Mouse (Mus musculus) midbrain, embryonic 13.5 days (tissue): ENCODE data around the gene Tmem38b. TPM values are rescaled to one million over a fixed set of nuclear protein-coding genes. Genes with fewer than 3 reads are reported as not detected.

Source experiments
- ATAC-seq: fragments of 200-750 bp; cut with Nextera tagmentation; 2 replicates; pipeline ENCODE4 v1.8.0; 2017; ENCODE audit warnings: mild to moderate bottlenecking, moderate TSS enrichment, moderate library complexity
- H3K27ac ChIP-seq: fragments of 300-500 bp; sonication (generic); 2 replicates; pipeline ENCODE4 v1.5.1; 2015; ENCODE audit warnings: inconsistent platforms, mild to moderate bottlenecking, moderate library complexity
- H3K27me3 ChIP-seq: fragments of 300-500 bp; sonication (generic); 2 replicates; pipeline ENCODE4 v1.6.1; 2015; ENCODE audit warnings: mild to moderate bottlenecking, inconsistent platforms
- H3K36me3 ChIP-seq: fragments of 300-500 bp; sonication (generic); 2 replicates; pipeline ENCODE4 v1.6.1; 2015; ENCODE audit warnings: mild to moderate bottlenecking, inconsistent platforms
- H3K4me1 ChIP-seq: fragments of 300-500 bp; sonication (generic); replicated peaks from 2 replicates; pipeline ENCODE4 v1.6.1; 2015; ENCODE audit warnings: inconsistent platforms
- H3K4me2 ChIP-seq: fragments of 300-500 bp; sonication (generic); replicated peaks from 2 replicates; pipeline ENCODE4 v1.6.1; 2015; ENCODE audit warnings: moderate library complexity, mild to moderate bottlenecking, inconsistent platforms
- H3K4me3 ChIP-seq: fragments of 300-500 bp; sonication (generic); replicated peaks from 2 replicates; pipeline ENCODE4 v1.5.1; 2015; ENCODE audit warnings: mild to moderate bottlenecking, inconsistent platforms
- H3K9ac ChIP-seq: fragments of 300-500 bp; sonication (generic); replicated peaks from 2 replicates; pipeline ENCODE4 v1.6.1; 2015; ENCODE audit warnings: mild to moderate bottlenecking, inconsistent platforms
- H3K9me3 ChIP-seq: fragments of 300-500 bp; sonication (generic); 2 replicates; pipeline ENCODE4 v1.6.1; 2016; ENCODE audit warnings: mild to moderate bottlenecking, inconsistent platforms
- WGBS: fragments of 180-500 bp; shearing (Covaris S2); methylation state at CpG from one replicate; pipeline ENCODE4 v1.1.7; 2015; 5-methylcytosine and 5-hydroxymethylcytosine counted together
- polyA plus RNA-seq: library from polyadenylated mRNA; unstranded; fragments of >200 nt; fragmentation: Nextera tagmentation; extraction: Ambion mirVana; gene quantifications from 2 replicates; pipeline ENCODE4 v1.2.1, GENCODE M21; 2015

The Tmem38b gene
- polyA plus RNA-seq, 1 experiment from 2014 or later = 11.1 TPM

DNA sequence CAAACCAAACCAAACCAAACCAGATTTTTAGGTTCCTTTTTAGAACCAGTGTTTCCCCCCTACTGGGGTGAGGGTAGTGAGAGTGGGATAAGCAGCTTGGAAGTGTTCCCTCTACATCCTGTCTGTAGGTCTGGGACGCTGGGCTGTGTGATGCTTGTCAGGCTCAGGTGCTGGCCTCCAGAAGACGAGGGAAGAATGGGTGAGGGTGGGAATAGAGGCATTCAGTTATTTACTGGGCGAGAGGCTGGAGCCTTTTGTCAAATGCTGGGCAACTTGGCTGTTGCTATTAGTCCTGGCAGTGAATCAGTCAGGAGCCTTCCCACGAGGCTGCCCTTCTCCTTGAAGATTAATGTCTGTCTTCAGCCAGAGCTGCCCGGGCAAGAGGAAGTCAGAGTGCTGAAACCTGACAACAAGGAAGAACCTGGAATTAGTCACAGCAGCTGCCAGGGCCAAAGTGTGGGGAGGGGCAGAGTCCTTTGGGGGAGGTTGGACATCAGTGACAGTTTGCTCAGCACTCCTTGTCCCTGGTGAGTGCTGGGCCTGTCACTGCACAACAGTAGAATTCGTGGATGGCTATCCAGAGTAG, 74.6 kb downstream of the Tmem38b start:
- 0 out of 2 replicates have a peak, but pooled peaks cover 3% of the 10 kb centered on the region for H3K4me1 ChIP-seq
- no peak for ATAC-seq
- H3K9me3 ChIP-seq = no peaks in the 10 kb centered on the region
- no peak overlapping the region for H3K4me3 ChIP-seq
- H3K4me2 ChIP-seq = no peak overlapping the region
- 61% methylated on average over 6 of the region's 6 CpGs for WGBS
- no peak overlapping the region for H3K9ac ChIP-seq
- no peak overlapping the region for H3K27ac ChIP-seq
- no peaks in the 10 kb centered on the region for H3K27me3 ChIP-seq
- H3K36me3 ChIP-seq = no peaks in the 10 kb centered on the region

DNA sequence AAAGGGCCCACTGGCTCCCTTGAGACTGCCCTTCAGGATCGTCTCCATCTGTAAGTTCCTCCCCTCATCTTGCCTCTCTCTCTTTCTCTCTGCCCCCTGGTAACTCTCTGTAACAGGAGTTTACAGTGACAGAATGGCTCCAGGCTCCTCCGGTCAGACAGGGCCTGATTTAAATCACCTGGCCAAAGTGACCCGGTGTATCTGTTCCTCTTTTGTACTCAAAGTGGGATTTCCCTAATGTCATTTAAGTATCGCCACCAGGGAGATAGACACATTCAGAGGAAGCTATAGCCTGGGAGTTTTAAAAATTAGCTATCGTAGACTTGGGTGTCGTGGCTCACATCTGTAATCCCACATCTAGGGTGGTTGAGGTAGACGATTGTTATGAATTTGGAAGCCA, 78.5 kb downstream of the Tmem38b start:
- Histone ChIP-seq H3K27me3 (no peaks in the 10 kb centered on the region), H3K9me3 (no peaks in the 10 kb centered on the region), H3K9ac (no peak overlapping the region), H3K4me1 (0 out of 2 replicates have a peak, but pooled peaks cover under 1% of the 10 kb centered on the region), H3K4me3 (no peak overlapping the region), H3K4me2 (no peak overlapping the region), H3K36me3 (no peaks in the 10 kb centered on the region), H3K27ac (no peak overlapping the region)
- no peak for ATAC-seq
- WGBS = 86% methylated on average over 7 of the region's 7 CpGs

DNA sequence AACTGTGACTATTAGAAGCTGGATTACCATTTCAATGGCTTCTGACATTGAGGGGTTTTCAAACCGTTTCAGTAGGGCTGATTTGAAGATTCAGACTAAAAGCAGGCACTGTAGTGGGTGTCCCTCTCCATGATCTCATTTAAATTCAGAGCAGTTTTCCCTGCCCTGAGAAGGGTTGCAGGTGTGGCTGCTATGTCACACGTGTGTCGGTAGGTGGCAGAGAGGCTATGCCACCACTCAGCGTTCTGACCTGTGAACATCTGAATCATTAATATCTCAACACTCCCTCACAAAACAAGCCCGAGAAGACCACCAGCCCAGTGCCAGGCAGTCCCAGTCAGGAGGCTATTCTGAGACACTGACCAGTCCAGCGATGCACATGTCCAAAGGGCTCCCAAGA, 79.7 kb downstream of the Tmem38b start:
- Histone ChIP-seq H3K27ac (no peak overlapping the region), H3K9me3 (no peaks in the 10 kb centered on the region), H3K9ac (no peak overlapping the region), H3K36me3 (no peaks in the 10 kb centered on the region), H3K4me1 (no peaks in the 10 kb centered on the region), H3K4me2 (no peak overlapping the region), H3K27me3 (no peaks in the 10 kb centered on the region), H3K4me3 (no peak overlapping the region)
- 39% methylated on average over 6 of the region's 6 CpGs for WGBS
- ATAC-seq = no peak

DNA sequence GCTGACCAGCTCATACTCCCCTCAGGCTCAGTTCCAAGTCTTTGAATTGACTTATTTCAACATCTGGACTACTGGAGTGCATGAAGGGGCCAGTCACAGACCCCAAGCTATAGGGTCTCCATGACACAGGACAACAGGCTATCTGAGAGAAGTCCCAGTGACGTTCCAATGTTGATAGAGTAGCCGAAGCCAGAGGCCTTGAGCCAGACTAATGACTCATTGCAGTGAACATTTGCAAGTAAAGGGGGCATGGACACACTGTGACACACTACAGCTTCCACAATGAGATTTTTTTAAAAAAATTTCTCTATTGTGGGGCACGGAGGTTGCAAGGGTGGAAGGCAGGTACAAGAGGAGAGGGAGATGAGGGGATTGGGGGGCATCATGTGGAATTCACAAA, 81.2 kb downstream of the Tmem38b start:
- 92% methylated on average over 3 of the region's 3 CpGs for WGBS
- no peak for ATAC-seq

More for the DNA sequence above, 81.2 kb downstream of the Tmem38b start:
- H3K27ac ChIP-seq = no peak overlapping the region
- no peak overlapping the region for H3K9ac ChIP-seq
- H3K4me2 ChIP-seq = no peak overlapping the region
- H3K9me3 ChIP-seq = no peaks in the 10 kb centered on the region
- H3K27me3 ChIP-seq = no peaks in the 10 kb centered on the region
- H3K36me3 ChIP-seq = no peaks in the 10 kb centered on the region
- H3K4me3 ChIP-seq = no peak overlapping the region
- H3K4me1 ChIP-seq = no peaks in the 10 kb centered on the region

Other genes starting within 250 kb of the Tmem38b start
- 41.9 and 43.4 TPM in 2 replicates for gene Fsd1l, start 194.6 kb upstream of the Tmem38b start, polyA plus RNA-seq
- gene Fktn, start 112.0 kb upstream of the Tmem38b start, polyA plus RNA-seq = 23.3 and 23.5 TPM in 2 replicates
- 30.1 and 35.7 TPM in 2 replicates for gene Tal2, start 46.3 kb upstream of the Tmem38b start, polyA plus RNA-seq